19 mouse cellular contexts compared by ENCODE assay signal in genomic region chr12:41716946-41717345, GRCm38 (mm10).
"Had no signal": no experiment of that assay in that cellular context is flagged by ENCODE, and none has a peak within 500 bp of the region (broad histone marks: within the 10 kb centered on the region; RNA-seq: fewer than 3 reads in every experiment).

No protein-coding gene starts in this region.

- H3K36me3 ChIP-seq: lung, embryonic 15.5 days; midbrain, embryonic 13.5 days; midbrain, embryonic 15.5 days; neural tube, embryonic 12.5 days; stomach, embryonic 15.5 days had no signal

- H3K4me3 ChIP-seq: lung, embryonic 15.5 days; megakaryocyte, embryonic 14.5 days; midbrain, embryonic 13.5 days; midbrain, embryonic 15.5 days; myocyte; neural tube, embryonic 12.5 days; stomach, embryonic 15.5 days had no signal

- H3K9ac ChIP-seq: liver, postnatal 0 days; lung, embryonic 15.5 days; midbrain, embryonic 13.5 days; midbrain, embryonic 15.5 days; neural tube, embryonic 12.5 days; stomach, embryonic 15.5 days had no signal

- H3K27ac ChIP-seq: lung, embryonic 15.5 days; macrophage; midbrain, embryonic 13.5 days; midbrain, embryonic 15.5 days; neural tube, embryonic 12.5 days; stomach, embryonic 15.5 days; stomach, postnatal 0 days had no signal

- H3K4me2 ChIP-seq: lung, embryonic 15.5 days; midbrain, embryonic 11.5 days; midbrain, embryonic 13.5 days; midbrain, embryonic 15.5 days; neural tube, embryonic 12.5 days; stomach, embryonic 15.5 days had no signal

- ATAC-seq: liver, postnatal 0 days; lung, postnatal 0 days; midbrain, embryonic 13.5 days; midbrain, embryonic 15.5 days had no signal

- H3K4me1 ChIP-seq: lung, embryonic 15.5 days; megakaryocyte, embryonic 14.5 days; midbrain, embryonic 13.5 days; midbrain, embryonic 15.5 days; neural tube, embryonic 12.5 days; stomach, embryonic 15.5 days had no signal

- H3K9me3 ChIP-seq: lung, embryonic 15.5 days; midbrain, embryonic 13.5 days; midbrain, embryonic 15.5 days; neural tube, embryonic 12.5 days; stomach, embryonic 15.5 days had no signal

- DNase-seq: liver, postnatal 0 days; lung, adult 2 months; lung, postnatal 14 days; lung, postnatal 36 days; right cerebral cortex, postnatal 14 days; thymus, adult 2 months; thymus, postnatal 25 days; thymus, postnatal 4 days had no signal

- H3K27me3 ChIP-seq: lung, embryonic 15.5 days; megakaryocyte, embryonic 14.5 days; midbrain, embryonic 13.5 days; midbrain, embryonic 15.5 days; neural tube, embryonic 12.5 days; stomach, embryonic 15.5 days had no signal
